Mouse (Mus musculus) right cerebral cortex, postnatal 36 days (tissue): ENCODE results near the gene Nuf2.

ENCODE experiments used
- DNase-seq, 2 experiments: peaks; one replicate each; pipeline ENCODE4 v3.0.0; 2022; ENCODE audit warnings: low spot score in 2 of 2, mixed read lengths in 1 of 2

Gene Nuf2

DNA sequence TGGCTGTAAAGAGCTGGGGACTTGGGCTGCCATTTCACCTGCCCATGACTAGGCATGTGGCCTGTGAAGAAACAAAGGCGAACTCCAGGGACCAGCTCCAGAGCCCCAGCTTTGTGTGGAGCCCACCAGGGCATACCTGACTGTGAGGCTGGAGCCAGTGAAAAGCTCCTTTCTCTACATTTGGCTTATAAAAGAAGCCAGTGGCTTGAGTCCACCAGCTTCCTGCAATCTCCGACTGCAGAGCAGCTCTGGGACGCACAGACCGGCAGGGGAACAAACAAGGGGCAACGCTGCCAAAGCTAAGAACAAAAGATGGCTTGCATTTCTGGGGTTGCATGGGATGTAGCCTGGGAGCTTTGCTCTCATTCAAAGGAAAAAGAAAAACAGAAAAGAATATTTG, 63.5 kb downstream of the Nuf2 start:
- DNase-seq, result peak in 1 of 2 experiments; percentile 39

DNA sequence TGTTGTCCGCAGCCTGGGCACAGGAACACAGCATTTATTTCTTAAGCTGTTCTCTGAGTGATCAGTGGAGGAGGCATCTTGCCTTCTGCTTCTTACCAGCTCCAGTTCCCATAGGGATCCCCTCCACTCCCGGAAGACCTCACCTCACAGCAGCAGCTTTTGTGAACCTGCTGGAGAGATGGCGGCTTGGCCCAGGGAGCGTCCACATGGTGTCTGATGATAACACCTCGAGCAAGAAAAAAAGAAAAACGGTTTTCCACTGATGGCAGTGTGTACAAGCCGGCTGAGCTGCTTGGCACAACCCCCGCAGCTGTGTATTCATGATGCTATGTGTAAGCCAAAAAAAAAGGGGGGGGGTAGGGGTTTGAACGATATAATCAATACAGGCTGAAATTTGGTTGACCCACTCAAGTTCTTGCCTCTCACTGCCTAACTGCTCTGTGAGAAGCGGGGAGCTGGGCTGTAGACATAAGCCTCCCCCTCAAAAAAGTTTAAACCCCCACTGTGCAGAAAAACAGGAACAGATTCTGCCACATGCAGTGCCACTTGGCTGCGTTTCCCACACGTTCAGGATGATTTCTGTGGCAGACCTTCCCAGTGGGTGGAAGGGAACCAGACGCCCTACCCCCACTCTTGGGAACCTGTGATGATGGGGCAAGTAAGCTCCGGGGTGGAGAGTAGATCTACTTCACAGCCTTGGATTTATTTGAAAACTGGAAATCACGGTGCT, 68.7 kb downstream of the Nuf2 start:
- DNase-seq, result peak; percentile 63 to 74

DNA sequence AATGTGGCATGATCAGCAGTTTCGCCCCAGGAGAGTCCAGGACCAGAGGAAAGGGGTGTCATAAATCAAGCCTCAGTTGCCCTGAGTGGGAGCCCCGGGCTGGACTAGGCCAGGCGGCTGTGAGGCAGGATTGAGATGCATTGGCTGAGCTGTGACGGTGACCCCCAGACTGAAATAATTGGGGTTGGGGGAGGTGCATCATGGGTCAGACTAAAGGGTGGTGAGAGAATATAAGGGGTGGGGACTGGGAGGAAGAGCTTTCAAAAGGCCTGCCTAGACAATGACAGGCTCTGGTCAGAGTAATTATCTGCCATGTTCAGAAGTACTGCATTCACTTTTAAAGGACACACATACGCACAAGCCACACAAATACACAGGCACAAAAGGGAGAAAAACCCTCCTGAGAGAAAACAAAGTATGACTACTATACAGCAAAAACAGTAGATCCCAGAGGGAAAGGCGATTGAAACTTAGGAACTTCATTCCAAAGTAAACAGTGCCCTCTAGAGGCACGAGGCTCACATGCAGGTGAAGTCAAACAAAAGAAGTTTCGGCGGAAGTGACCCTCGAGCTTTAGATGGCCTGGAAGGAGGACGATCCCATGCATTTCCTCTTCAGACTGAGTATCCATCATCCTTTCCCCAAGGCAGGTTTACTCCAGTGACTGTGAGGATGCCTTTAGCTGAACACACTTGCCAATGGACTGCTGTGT, 72.0 kb downstream of the Nuf2 start:
- DNase-seq, result peak in 1 of 2 experiments; percentile 8
